Mouse (Mus musculus) heart, postnatal 25 days (tissue): ENCODE measurements around the gene Apbb1. TPM values are rescaled to one million over a fixed set of nuclear protein-coding genes. Genes with fewer than 3 reads are reported as not detected.

Experiments
- DNase-seq: peaks from one replicate; pipeline ENCODE4 v3.0.0; 2022; ENCODE audit warnings: low spot score
- intact Hi-C: fragments of 180-260 bp; cut with DNase I; formaldehyde crosslinking; loops from one replicate; pipeline ENCODE4 v1.15.1; 2025
- total RNA-seq, 2 experiments: library from RNA; stranded (reverse); gene quantifications; 2 replicates each; pipeline ENCODE4 v1.2.3; 2021

Apbb1 gene
- total RNA-seq, 2 experiments from 2014 or later, result 99.0 to 102 TPM

DNA sequence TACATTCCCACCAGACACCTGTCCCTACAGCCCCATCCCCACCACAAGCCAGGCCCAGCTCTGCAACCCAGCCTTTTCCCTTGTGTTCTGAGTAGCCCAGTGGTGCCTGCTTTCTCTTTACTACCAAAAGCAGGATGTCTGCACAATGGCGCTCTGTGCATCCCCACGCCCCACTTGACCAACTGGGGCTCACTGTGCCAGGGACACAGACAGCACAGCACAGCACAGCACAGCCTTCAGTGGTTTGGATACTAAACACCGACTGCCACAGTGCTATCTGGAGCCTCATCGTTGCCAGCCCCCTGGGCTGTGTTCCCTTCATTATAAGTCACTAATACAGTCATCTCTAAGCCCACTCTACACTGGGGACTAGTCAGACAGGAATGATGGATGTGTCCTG lies 6.9 kb downstream of the Apbb1 start:
- intact Hi-C loops, result no loop called here
- DNase-seq, result no peak

DNA sequence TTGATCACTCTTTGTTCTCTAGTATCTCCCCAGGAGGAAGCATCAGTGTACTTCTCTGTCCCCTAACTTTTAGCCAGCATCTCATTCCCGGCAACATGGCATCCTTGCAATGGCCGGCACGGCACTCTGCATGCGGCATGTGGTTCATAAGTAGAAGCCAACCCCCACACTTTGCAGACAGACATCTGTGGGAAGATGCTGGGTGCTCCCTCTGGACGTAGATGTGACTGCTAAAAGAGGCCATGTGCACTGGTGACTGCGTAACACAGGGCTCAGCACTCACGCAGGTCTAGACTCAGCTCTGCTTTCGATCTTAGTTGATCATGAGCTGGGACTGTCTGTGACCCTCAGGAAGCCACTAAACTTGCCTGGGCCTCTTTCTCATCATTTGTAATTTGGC lies 8.5 kb downstream of the Apbb1 start:
- DNase-seq, result no peak
- intact Hi-C loops, result no loop called here

DNA sequence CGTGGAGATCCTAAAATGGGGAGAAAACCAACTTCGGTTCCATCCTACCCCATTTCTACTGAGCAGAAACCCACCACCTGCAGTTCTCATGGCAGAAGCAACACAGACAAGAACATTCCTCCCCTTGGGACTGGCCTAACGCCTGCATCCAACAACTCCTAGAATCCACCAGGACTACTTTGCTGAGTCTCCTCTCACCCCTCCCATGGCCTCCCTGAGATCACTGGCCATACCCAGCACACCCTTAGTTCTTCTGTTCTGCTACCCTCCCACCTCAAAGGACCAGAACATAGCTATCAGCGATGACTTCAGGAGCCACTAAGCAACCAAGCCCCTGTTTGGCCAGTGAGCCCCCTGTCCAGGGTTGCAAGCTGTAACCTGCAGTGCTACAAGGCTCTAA lies 10.7 kb downstream of the Apbb1 start:
- intact Hi-C loops, result no loop called here
- DNase-seq, result no peak

DNA sequence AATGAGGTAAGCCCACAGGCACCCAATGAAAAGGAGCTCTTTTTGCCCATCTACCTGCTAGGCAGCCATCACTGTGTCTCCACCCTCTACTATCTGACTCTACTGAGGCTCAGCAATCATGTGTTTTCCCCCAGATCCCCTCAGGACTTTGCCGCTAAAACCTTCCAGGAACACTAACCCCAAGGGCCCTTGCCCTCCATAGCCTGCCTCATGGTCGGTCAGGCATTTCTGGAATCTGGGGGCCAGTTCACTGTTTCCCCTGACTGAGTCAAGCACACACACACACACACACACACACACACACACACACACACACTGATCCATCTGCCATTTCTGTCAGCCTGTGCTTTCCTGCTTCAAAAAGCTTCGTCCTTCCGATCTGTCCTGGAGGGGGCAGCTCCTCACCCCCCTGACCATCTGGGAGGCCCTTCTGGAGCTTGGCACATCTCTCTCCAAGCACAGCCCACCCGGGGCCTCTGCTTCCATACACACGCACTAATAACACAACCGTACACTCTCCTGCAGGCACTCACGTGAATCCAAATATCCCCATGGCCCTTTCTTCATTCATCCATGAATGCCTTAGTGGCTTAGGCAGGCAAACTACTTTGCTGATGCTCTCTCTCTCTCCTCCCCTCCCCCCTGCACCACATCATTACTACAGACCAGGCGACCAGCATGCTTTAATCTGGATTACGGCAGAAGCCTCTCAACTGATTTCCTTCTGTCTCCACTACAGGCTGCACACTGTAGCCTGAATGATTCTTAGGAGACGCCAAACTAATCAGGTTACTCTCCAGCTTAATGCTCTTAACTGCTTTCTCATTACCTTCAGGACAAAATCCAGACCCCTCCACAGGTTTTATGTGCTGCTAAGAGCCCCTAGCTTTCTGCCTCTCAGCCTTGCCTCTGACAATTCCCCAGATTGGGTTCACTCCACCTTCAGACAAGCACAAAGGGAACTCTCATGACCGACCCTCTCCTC lies 11.6 kb downstream of the Apbb1 start:
- intact Hi-C loops, result no loop called here
- no peak for DNase-seq

DNA sequence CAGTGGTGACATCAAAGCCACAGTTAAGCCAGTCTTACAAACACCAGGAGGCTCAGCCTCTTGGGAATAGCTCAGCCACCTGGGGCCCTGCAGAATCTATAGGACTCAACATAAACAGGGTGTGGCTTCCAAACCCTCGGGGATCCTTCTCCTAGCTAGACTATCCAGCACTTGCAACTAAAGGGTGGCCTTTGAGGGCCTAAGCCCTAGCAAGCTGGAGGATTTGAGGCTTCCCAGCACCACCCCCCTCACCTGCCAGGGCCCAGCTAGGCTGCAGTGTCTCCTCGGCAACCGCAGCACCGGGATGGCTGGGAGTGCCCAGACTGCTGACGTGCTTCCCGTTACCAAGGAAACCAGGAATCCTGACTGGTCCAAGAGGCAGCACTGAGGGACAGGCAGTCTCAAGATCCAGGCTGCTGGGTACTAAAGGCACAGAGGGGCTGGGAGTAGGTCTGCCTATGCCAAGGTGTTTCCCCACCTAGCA lies 12.4 kb downstream of the Apbb1 start:
- intact Hi-C loops, result no loop called here
- no peak for DNase-seq

DNA sequence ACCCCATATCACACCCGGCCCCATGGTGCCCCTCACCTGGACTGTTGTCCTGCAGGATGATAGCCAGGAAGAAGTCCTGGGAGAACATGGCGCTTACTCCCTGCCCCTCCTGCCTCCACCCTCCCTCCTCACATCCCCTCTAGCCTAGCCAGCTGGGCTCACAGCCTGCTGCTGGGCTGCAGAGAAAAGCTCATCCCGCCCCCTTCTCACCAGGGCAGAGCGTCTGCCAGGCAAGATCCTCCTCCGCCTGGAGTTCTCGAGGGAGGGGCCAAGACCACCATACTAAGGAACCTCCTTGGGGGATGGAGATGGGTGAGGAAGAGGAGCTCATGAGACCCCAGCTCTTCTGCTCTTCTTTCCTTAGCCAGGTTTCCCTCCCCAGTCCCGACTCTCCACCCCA lies 12.9 kb downstream of the Apbb1 start:
- DNase-seq, result no peak
- intact Hi-C loops, result no loop called here

DNA sequence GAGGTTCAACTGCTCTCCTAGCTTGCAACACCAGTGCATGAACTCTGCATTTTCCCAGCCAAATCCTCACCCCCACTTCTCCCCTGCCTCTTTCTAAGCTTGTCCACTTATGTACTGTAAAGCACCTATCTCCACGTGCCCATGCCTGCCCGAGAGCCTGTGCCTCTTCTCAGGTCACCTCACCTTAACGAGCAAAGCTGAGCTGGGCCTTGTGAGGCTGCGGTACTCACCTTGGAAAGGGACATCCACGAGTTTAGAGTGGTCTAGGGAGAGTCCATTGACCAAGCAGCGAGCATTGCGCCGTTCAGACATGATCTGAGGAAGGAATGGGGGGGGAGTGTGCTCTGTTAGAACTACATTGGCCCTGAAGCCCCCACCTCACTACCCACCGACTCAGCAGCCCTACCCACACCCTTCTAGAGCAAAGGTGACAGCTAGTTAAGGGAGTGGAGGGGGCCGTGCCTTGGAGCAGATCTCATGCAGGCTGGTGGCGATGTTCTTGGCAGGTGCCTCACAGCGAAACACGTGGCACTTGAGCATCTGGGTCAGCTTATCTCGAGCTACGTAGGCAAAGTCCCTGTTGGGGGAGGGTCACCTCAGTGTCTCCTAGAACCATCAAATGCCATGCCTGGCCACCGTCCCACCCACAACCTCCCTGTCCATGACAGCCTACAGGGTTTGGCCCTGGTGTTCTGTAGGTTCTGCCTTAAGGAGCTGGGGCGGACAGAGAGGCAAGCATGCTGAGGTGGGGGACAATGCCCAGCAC lies 16.2 kb downstream of the Apbb1 start:
- intact Hi-C loops, result no loop called here

DNA sequence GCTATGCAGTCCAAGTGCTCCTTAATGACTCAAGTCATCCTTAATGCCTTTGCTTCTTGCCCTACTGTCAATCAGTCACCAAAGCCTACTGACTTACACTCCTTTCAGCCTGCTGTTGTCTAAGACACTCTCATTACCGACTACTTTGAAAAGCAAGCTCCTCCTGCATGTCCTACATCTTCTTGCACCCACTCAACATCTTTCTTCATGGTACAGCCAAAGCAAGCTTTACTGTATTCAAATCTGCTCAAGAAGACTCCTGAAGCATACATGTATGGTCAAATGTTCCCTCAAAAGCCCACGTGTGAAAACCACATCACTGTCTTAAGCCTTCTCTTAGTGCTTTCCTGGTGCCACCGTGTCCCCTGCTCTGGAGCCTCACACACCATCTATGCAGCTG lies 18.1 kb downstream of the Apbb1 start:
- no peak for DNase-seq
- intact Hi-C loops, result no loop called here

More for the DNA sequence above, 16.2 kb downstream of the Apbb1 start:
- DNase-seq, result no peak

DNA sequence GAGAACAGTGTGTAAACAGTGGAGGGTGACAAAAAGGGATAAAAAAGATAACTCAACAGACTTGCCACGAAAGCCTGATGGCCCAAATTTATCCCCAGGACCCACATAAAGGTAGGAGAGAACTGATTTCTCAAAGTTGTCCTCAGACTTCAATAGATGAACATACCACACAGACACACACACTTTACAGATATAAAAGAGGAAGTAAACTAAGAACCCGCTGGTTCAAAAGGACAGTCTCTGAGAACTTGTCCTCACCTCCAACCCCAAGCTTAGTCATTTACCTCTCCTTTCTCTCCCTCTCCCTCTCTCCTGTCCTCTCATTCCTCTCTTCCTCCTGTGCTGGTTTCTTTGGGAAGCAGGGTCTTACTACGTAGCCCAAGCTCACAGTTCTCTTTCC lies 19.1 kb downstream of the Apbb1 start:
- intact Hi-C loops, result no loop called here
- no peak for DNase-seq

DNA sequence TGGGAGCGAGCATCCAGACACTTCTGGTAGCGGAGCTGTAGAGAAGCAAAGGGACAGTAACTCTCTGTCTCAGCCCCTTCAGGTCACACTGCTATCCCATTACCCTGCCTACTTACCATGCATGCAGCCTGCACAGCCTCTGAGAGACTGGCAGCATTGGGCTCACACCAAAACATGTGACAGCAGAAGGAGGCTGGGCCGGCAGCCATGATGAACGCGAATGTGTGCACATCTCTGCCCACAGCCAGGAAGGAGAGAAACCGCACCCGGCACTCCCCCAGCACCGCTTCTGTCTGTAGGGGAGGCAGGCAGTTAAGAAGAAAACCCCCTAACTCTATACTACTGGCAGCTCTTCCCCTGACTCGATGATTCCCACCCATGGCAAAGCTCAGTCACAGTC lies 22.4 kb downstream of the Apbb1 start:
- no peak for DNase-seq
- intact Hi-C loops, result no loop called here

DNA sequence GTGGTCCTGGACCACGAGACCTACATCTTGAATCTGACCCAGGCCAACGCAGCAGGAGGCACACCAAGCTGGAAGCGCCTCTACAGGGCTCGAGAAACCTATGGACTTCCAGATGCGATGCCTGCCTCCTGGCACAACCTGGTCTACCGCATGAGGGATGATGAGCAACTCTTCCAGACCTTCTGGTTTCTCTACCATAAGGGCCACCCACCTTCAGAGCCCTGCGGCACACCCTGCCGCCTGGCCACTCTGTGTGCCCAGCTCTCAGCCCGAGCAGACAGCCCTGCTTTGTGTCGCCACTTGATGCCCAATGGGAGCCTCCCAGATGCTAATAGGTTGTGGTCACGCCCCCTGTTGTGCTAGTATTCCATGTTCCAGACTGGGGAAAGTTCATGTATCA lies 23.8 kb downstream of the Apbb1 start:
- intact Hi-C loops, result no loop called here
- no peak for DNase-seq

DNA sequence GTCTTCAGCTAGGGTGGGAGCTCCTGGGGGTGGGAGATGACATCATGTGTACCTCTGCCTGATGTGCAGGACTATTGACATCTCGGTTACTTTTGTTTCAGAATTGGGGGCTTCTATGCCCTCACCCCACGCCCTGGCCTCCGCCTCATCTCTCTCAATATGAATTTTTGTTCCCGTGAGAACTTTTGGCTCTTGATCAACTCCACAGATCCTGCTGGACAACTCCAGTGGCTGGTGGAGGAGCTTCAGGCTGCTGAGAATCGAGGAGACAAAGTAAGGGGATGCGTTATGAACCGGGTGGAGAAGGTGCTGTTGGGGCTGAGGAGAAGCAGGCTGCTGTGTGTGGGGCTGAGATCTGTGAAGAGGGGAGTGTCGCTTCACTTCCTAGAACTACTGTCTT lies 25.0 kb downstream of the Apbb1 start:
- intact Hi-C loops, result no loop called here
- DNase-seq, result no peak

DNA sequence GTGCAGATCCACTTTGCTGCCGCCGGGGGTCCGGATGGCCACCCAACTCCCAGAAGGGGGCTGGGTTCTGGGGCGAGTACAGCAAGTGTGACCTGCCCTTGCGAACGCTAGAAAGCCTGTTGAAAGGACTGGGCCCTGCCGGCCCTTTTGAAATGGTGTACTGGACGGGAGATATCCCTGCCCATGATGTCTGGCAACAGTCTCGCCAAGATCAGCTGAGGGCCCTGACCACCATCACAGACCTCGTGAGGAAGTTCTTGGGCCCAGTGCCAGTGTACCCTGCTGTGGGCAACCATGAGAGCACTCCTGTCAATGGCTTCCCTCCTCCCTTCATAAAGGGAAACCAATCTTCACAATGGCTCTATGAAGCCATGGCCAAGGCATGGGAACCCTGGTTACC lies 25.9 kb downstream of the Apbb1 start:
- DNase-seq, result no peak
- intact Hi-C loops, result no loop called here

DNA sequence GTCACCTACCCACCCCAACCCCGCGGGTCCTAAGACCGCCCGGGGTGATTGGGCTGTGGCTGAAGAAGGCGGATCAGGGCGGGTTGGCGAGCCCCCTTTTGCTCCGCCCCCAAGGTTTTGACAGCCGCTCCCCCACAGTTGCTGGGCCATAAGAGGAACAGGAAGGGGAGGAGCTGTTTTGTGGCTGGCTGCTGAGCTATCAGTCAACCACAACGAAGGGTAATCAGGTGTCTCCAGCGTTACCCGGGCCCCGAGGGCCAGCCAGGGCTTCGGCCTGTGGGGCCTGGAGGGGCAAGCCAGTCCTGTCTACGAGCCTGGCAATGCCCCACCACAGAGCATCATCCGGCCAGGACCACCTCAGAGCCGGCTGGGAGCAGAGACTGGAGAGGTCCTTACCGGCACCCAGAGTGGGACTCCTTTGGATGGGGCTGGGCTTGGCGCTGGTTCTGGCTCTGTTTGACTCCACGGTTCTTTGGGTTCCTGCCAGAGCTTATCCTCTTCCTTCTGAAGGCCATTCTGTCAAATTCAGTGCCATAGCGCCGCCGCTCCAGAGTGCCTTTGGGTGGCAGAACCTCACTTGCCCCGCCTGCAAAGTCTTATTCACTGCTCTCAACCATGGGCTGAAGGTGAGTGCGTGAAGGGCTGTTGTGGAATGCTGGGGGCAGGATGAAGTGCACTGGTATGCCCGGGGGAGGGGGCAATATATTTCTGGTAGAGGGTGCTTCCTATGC lies 27.1 kb downstream of the Apbb1 start, which contains the start of gene Smpd1:
TSS of gene Smpd1 (plus strand) at position 149 of the 731 bp plus-strand sequence.
- intact Hi-C loops, result loop anchor here (1.0 to 5.0 kb wide), 4 partner anchors 27 to 258 kb away; partner anchors contain the start of genes Apbb1, Ilk, Mrpl17 and Rrp8
- peak; percentile 87 for DNase-seq

DNA sequence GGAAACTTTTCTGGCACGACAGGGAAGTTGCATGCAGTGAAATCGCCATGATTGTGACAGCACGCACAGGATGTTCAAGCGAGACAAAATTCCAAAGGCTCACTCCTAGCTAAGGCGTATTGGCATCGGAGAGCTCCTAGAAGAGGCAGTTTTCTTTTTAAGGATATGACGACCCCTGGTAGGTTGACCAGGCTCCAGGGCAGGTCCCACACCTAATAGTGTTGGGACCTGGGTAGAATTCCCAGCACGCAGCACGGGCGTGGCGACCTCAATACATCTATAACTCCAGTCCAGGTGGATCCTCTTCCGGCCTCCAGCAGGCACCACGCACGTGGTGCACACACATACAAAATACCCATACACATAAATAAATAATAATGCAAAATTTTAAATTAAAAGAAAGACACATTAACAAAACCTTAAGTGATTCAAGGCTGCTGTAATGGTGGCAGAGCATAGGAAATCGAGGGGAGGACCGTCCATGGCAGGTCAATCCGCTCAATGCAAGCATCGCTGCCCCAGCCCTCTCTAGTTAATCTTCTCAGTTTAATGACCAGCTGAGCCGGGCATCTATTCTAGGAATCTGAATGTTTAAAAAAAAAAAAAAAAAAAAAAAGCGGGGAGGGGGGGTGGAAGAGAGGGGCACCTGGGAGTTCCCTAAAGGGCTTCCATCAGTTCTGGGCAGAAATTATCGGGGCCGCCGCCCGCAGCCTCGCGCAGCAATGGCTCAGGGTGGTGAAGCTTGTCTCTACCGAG lies 27.8 kb downstream of the Apbb1 start:
- DNase-seq, result no peak
- intact Hi-C loops, result loop anchor here (1.0 to 5.0 kb wide), 4 partner anchors 28 to 259 kb away; partner anchors contain the start of genes Apbb1, Ilk, Mrpl17 and Rrp8

DNA sequence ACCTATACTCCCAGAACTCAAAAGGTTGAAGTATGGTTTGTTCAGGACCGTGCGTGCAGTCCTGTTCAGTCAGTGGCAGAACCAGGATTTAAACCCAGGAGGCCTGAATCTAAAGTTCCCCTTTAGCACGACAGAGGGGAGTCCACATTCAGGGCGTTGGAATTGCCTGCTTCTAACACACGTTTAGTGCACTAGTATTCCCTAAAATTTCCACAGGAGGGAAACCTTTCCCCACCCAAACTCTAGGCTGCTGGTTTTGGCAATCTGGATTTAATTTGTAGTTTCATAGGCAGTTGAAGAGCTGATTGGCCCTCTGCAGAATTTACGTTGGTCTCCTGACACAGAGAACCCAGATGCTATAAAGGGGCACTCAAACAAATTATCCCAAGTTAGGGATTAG lies 32.4 kb downstream of the Apbb1 start:
- intact Hi-C loops, result loop anchor here (1.0 to 2.0 kb wide), 2 partner anchors 54 to 102 kb away; partner anchors contain the start of gene Dnhd1
- DNase-seq, result no peak

DNA sequence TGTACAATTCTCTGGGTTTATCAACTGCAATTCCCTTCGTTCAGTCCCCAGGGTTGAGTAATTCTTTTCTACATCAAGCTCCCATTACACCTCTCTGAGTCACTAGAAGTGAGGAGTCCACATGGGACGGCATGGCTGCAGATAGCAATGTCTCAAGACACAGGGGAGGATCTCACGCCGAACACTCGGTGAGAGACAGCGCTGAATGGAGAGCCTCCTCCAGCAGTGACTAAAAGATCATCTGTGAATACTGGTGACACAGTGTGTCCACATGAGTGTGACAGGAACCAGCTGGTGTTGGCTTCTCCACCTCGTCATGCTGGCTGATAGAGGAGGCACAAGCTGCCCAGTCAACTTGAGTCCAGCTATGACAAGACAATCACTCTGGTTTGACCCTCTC lies 33.5 kb downstream of the Apbb1 start:
- intact Hi-C loops, result loop anchor here (2.0 kb wide), 1 partner anchor 103 kb away; the partner anchor contains the start of gene Dnhd1

DNA sequence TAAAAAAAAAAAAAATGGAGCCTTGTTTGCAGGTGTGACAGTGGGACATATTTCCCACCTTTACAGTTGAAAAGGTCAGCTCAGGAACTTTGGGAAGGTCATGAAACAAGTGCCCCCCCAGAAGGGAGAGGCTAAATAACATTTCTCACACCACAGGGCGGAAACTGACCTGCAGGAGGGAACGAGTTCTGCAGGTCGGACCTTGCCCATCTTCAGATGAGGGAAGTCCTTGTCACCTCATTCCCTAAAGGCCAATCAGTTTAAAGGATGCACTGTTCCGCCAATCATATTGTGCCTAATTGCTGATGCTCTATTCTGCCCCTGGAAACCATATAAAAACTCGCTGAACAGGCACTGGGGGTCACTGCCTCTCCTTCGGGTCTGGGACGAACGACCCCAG lies 35.5 kb downstream of the Apbb1 start:
- DNase-seq, result no peak
- intact Hi-C loops, result no loop called here

More for the DNA sequence above, 33.5 kb downstream of the Apbb1 start:
- DNase-seq, result no peak

DNA sequence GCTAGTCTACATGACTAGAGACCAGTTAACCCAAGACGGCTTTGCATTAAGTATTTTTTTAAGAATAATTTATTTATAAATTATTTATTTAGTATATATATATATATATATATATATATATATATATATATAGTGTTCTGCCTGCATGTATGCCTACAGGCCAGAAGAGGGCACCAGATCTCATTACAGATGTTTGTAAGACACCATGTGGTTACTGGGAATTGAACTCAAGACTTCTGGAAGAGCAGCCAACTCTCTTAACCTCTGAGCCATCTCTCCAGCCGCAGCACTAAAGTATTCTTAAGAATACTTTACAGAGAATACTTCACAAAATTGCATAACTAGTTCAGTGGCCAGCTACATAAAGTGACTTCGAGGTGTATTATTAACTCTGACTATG lies 47.3 kb downstream of the Apbb1 start:
- intact Hi-C loops, result loop anchor here (1.0 kb wide), 1 partner anchor 66 kb away; the partner anchor contains the start of gene Hpx
- DNase-seq, result no peak
